Mouse (Mus musculus): ENCODE data around the gene Arl13b. TPM values are rescaled to one million over a fixed set of nuclear protein-coding genes. Genes with fewer than 3 reads are reported as not detected.

Gene Arl13b
- polyA plus RNA-seq, 1 experiment from 2014 or later, result 19.8 TPM

DNA sequence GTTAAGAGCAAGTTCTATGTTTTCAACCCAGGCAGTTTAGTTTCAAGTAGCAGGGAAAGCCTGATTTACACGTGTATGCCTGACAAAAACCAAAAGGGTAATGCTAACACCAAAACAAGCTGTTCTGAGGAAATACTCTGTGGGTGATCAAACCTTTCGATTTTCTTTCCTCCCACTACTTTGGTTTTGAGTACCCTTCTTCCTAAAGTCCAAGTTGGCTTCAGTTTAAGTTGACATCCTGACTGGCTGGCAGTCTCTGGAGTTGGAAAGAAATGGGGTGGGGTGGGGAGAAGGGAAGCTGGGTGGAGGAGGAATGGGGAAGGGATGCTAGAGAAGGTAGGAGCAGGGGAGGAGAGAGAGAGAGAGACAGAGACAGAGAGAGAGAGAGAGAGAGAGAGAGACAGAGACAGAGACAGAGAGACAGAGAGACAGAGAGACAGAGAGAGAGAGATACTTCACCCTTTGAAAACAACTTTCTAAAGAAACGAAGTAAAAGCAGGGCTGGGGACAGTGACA, 6.8 kb upstream of the Arl13b start:
- H3K9ac ChIP-seq (replicated peaks), result peak overlapping the region; percentile 60
- H3K27ac ChIP-seq (replicated peaks), result no peak overlapping the region
- no peaks in the 10 kb centered on the region for H3K36me3 ChIP-seq
- H3K27me3 ChIP-seq, result no peaks in the 10 kb centered on the region
- H3K4me1 ChIP-seq, result peaks cover 4% of the 10 kb centered on the region; the same call in 1 of the 2 replicates
- H3K4me2 ChIP-seq (replicated peaks), result peak overlapping the region; percentile 70
- no peaks in the 10 kb centered on the region for H3K9me3 ChIP-seq
- H3K4me3 ChIP-seq, result peak overlapping the region; percentile 49
- ATAC-seq (replicated peaks), result no peak
- WGBS, result 17% methylated on average over 3 of the region's 3 CpGs

DNA sequence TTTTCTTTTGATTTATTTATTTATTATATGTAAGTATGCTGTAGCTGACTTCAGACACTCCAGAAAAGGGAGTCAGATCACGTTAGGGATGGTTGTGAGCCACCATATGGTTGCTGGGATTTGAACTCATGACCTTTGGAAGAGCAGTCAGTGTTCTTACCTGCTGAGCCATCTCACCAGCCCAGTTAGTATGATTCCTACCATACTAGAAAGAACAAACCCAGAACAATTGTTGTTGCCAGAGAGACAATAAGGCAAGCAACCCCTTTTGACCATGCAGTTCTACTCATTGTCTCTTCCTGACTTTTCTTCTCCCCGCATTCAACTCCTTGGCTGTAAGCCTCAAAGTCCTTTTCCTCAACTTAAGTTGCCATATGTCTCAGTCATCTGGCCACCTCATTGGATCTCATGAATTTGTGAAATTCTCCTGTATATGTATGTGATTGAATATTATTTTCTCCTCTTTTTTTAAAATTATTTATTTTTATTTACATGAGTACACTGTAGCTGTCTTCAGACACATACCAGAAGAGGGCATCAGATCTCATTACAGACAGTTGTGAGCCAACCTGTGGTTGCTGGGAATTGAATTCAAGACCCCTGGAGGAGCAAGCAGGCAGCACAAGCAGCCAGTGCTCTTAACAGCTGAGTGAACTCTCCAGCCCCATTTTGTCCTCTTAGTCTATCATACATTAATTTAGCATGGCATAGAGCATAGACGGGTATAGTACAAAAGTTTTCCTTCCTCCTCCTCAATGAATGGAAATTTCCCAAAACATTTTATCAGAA, 5.8 kb upstream of the Arl13b start:
- H3K4me1 ChIP-seq, result peaks cover 4% of the 10 kb centered on the region; the same call in 1 of the 2 replicates
- no peaks in the 10 kb centered on the region for H3K27me3 ChIP-seq
- ATAC-seq (replicated peaks), result no peak
- no peak overlapping the region for H3K4me3 ChIP-seq
- H3K4me2 ChIP-seq (replicated peaks), result no peak overlapping the region
- no peak overlapping the region for H3K9ac ChIP-seq (replicated peaks)
- no peak overlapping the region for H3K27ac ChIP-seq (replicated peaks)
- WGBS, result 85% methylated on average over 3 of the region's 3 CpGs
- no peaks in the 10 kb centered on the region for H3K9me3 ChIP-seq
- H3K36me3 ChIP-seq, result no peaks in the 10 kb centered on the region

DNA sequence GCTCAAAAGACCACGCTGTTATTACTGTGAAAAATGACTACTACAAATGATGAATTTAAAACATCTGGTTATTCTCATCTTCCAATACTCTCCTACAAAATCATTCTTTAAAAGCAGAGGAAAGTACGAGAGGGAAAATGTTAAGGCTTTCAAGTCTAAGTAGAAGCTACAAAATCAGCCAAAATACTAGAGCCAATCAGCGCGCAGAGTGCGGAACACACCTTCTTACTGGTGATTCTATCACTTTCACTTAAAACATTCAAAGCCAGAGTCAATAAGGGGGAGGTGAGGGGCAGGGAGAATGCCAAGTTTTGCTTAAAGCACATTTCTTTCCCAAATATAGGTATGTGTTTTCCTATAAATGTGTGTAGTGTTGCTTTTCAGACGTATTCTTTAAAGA, 1.5 kb downstream of the Arl13b start:
- peak overlapping the region; percentile 66 for H3K4me2 ChIP-seq (replicated peaks)
- peak overlapping the region; percentile 68 for H3K4me3 ChIP-seq
- no peaks in the 10 kb centered on the region for H3K27me3 ChIP-seq
- ATAC-seq (replicated peaks), result no peak
- H3K4me1 ChIP-seq, result peaks cover 28% of the 10 kb centered on the region
- no peak overlapping the region for H3K9ac ChIP-seq (replicated peaks)
- H3K36me3 ChIP-seq, result no peaks in the 10 kb centered on the region
- no peak overlapping the region for H3K27ac ChIP-seq (replicated peaks)
- H3K9me3 ChIP-seq, result no peaks in the 10 kb centered on the region
- 92% methylated on average over 6 of the region's 6 CpGs for WGBS

DNA sequence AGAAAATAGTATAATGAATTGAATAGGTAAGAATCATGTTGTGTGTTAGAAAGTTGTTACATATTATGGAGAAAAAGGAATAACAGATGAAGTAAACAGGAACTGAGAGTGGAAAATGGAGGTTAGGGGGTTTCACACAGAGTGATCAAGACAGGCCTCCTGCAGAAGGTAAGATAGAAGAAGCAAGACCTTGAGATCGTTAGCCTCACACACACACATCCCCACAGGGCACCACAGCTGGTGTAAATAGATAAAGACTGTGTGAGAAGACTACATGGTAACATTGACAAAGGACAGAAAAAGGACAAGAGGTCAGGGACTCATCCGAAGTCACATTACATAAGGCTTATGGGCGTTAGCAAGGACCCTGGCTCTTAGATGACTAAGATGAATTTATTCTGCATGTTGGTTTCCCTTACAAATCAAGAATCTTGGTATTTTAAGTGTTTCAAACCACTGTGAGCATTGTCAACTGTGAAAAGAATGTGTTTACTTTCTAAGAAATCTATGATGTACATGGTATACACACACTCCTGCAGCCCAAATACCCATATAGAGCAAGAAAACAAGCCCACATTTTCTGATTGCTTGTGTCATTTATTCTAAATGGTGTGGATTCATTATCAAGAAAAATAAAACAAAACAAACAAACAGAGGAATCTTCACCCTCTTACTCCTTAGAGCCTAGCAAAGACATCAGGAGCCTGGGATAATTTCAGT, 12.7 kb downstream of the Arl13b start:
- H3K4me1 ChIP-seq, result no peaks in the 10 kb centered on the region
- no peaks in the 10 kb centered on the region for H3K9me3 ChIP-seq
- H3K4me3 ChIP-seq, result no peak overlapping the region
- no peak for ATAC-seq (replicated peaks)
- WGBS, result 63% methylated on average over 3 of the region's 3 CpGs
- no peaks in the 10 kb centered on the region for H3K36me3 ChIP-seq
- no peak overlapping the region for H3K9ac ChIP-seq (replicated peaks)
- no peak overlapping the region for H3K27ac ChIP-seq (replicated peaks)
- no peaks in the 10 kb centered on the region for H3K27me3 ChIP-seq
- no peak overlapping the region for H3K4me2 ChIP-seq (replicated peaks)

DNA sequence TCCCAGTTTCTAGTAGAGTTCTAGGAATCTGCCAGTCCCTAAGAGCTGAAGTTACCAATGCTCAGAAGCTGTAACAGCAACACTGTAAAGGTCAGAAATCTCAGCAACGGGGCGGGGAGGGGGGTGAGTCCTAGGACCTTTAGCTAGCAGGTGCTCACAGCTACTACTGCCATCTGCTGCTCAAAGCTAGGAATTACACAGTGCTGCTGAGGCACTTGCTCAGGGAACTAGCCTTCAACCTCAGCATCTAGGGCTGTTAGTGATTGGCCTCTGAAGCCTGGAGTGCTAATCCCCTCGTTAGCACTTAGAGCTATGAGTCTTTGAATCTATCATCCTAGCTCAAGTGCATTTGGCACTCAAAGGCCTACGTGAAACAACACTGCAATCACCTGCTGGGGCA, 14.4 kb downstream of the Arl13b start:
- Histone ChIP-seq H3K27ac (replicated peaks) (no peak overlapping the region), H3K4me2 (replicated peaks) (no peak overlapping the region), H3K36me3 (no peaks in the 10 kb centered on the region), H3K9me3 (no peaks in the 10 kb centered on the region), H3K4me1 (no peaks in the 10 kb centered on the region), H3K27me3 (no peaks in the 10 kb centered on the region), H3K4me3 (no peak overlapping the region), H3K9ac (replicated peaks) (no peak overlapping the region)
- peak; percentile 41; the same call in 1 of the 2 replicates for ATAC-seq (replicated peaks)
- 11% methylated on average over 4 of the region's 4 CpGs for WGBS

DNA sequence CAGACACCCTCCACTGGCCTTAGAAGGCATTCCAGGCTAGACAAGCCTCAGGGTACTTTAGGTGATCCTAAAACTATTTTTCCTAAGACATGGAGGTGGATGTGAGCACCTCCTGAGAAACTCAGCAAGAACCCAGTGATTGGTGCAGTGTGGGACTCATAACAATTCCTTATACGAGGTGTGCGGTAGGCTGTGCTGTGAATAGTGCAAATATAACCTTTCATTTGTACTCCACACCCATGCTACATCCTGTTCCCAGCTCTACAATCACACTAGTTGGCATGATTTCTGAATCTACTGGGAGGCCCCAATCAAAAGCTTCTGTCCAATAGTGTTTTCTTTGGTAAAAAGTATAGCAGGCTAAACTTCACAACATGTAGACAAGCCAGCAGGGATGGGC, 14.8 kb downstream of the Arl13b start:
- ATAC-seq (replicated peaks), result no peak
- Histone ChIP-seq H3K27ac (replicated peaks) (no peak overlapping the region), H3K4me2 (replicated peaks) (no peak overlapping the region), H3K4me1 (no peaks in the 10 kb centered on the region), H3K27me3 (no peaks in the 10 kb centered on the region), H3K36me3 (no peaks in the 10 kb centered on the region), H3K9ac (replicated peaks) (no peak overlapping the region), H3K9me3 (no peaks in the 10 kb centered on the region), H3K4me3 (no peak overlapping the region)
- WGBS, result 90% methylated on average over 2 of the region's 2 CpGs

DNA sequence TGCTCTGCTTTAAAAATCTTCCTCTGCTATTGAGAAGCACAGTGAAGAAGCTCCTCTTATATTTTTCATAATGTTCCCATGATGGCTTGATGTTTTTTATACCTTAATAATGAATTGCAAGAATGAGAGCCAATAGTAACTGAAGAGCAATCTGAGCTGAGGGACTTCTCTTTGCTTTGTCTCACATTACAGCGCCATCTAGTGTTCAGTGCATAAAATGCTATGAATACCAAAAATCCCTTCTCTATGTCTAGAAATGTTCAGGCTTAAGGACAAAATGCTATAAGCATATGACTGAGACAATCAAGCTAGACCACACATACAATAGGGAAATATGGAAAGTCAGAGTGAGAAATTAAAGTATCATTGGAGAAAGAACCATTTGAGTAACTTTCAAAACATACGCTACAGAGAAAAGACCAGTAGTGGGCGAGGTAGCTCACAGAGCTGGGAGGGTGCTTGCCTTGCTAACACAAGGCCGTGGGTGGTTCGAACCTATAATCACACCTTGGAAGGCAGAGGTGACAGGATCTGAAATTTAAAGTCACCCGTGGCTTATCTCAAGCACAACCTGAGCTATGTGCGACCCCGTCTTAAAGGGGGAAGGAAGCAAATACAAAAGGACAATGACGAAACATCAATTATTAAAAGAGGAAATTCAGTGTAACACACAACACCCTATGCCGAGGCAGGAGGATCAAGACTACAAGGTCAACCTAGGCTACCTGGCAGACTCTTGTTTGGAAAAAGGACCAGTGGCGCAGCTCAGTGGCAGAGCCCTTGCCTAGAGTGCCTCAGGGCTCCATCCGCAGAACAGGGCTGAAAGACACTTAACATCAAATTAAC, 20.5 kb downstream of the Arl13b start:
- peak; percentile 38; the same call in 1 of the 2 replicates for ATAC-seq (replicated peaks)
- WGBS, result 77% methylated on average over 12 of the region's 12 CpGs

DNA sequence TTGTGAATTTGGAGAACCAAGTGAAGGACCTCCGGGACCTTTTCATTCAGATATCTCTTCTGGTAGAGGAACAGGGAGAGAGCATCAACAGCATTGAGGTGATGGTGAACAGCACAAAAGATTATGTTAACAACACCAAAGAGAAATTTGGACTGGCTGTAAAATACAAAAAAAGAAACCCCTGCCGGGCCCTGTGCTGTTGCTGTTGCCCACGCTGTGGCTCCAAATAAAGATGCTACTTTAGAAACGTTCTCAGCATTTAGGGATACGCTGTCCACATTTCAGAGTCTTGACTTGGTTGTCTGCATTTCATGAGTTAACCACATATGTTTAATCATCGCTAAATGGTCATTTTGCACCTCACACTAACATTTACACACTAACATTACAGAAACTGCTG, 24.4 kb downstream of the Arl13b start:
- no peaks in the 10 kb centered on the region for H3K36me3 ChIP-seq
- 97% methylated on average over 6 of the region's 6 CpGs for WGBS
- H3K9ac ChIP-seq (replicated peaks), result no peak overlapping the region
- no peaks in the 10 kb centered on the region for H3K9me3 ChIP-seq
- ATAC-seq (replicated peaks), result no peak
- H3K4me1 ChIP-seq, result no peaks in the 10 kb centered on the region
- no peak overlapping the region for H3K27ac ChIP-seq (replicated peaks)
- no peak overlapping the region for H3K4me2 ChIP-seq (replicated peaks)
- H3K27me3 ChIP-seq, result no peaks in the 10 kb centered on the region
- H3K4me3 ChIP-seq, result no peak overlapping the region

More for the DNA sequence above, 20.5 kb downstream of the Arl13b start:
- no peak overlapping the region for H3K9ac ChIP-seq (replicated peaks)
- no peak overlapping the region for H3K4me2 ChIP-seq (replicated peaks)
- no peaks in the 10 kb centered on the region for H3K4me1 ChIP-seq
- no peaks in the 10 kb centered on the region for H3K9me3 ChIP-seq
- no peak overlapping the region for H3K4me3 ChIP-seq
- H3K27ac ChIP-seq (replicated peaks), result no peak overlapping the region
- H3K27me3 ChIP-seq, result no peaks in the 10 kb centered on the region
- no peaks in the 10 kb centered on the region for H3K36me3 ChIP-seq

DNA sequence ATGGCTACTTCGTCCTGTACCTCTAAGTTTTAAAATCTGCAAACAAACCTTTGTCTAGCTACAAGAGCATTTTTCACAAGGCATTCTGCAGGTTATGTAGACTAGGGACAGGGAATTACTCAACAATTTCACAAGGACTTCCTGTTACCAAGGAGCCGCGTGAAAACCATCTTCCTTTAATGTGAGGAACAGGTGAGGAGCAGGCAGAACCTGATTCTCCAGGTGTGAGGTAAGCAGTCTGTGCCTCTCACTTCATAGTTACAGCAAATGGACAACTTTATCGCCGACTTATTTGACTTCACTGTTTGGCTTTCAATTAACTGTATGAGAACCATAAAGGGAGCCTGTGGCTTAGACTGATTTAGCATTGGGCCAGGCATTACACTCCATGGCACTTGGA, 32.3 kb downstream of the Arl13b start, which contains the start of gene Stx19:
Stx19 (plus strand) TSS at position 186 of the 400 bp plus-strand sequence.
- WGBS, result 95% methylated on average over 5 of the region's 5 CpGs
- Histone ChIP-seq H3K4me3 (no peak within 1 kb of the TSS), H3K4me2 (replicated peaks) (no peak within 1 kb of the TSS)

DNA sequence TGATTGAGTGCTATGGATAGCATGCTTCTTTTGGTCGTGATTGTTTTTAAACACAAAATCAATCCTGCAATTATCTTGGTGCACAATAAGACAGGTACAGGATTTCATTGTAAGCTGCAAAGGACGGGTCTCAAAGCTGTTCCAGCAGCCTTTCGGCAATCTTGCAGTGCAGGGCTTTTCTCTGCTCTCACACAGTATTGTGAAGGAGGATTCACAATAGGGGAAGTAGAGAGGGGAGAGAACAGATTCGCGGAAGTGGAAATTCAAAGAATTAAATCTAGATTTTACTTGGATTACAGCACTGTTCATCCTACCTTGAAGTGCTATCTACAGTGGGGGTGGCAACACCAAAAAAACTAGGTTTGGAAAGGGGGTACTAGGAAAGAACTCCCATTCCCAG, 33.0 kb downstream of the Arl13b start:
- no peak overlapping the region for H3K4me2 ChIP-seq (replicated peaks)
- no peaks in the 10 kb centered on the region for H3K4me1 ChIP-seq
- no peaks in the 10 kb centered on the region for H3K36me3 ChIP-seq
- H3K27me3 ChIP-seq, result no peaks in the 10 kb centered on the region
- no peaks in the 10 kb centered on the region for H3K9me3 ChIP-seq
- no peak for ATAC-seq (replicated peaks)
- H3K27ac ChIP-seq (replicated peaks), result no peak overlapping the region
- WGBS, result 72% methylated on average over 5 of the region's 5 CpGs
- no peak overlapping the region for H3K4me3 ChIP-seq
- H3K9ac ChIP-seq (replicated peaks), result no peak overlapping the region

More for the DNA sequence above, 32.3 kb downstream of the Arl13b start, which contains the start of gene Stx19:
- no peaks in the 10 kb centered on the region for H3K27me3 ChIP-seq
- no peak within 1 kb of the TSS for H3K9ac ChIP-seq (replicated peaks)
- no peaks in the 10 kb centered on the region for H3K4me1 ChIP-seq
- no peak for ATAC-seq (replicated peaks)
- no peaks in the 10 kb centered on the region for H3K9me3 ChIP-seq
- H3K27ac ChIP-seq (replicated peaks), result no peak within 1 kb of the TSS
- H3K36me3 ChIP-seq, result no peaks in the 10 kb centered on the region

DNA sequence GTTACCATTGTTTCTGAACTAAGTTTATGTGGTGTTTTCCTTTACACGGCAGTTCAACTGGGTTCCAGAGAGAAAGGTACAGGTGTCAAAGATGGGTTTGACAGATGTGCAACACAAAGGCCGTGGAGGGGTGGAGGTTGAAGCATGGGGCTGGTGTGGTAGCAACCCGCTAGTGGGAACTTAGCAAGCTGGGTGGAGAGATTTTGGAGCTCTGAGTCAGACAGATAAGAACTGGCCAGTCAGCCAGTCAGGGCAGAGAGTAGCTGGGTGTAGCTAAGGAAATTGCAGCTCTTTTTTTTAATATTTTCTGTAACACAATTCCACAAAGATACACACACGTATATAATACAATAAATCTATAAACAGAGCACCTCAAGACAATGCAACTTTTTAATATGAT, 36.0 kb downstream of the Arl13b start:
- no peak for ATAC-seq (replicated peaks)
- WGBS, result 91% methylated on average over 4 of the region's 4 CpGs
- Histone ChIP-seq H3K9ac (replicated peaks) (no peak overlapping the region), H3K27me3 (no peaks in the 10 kb centered on the region), H3K4me2 (replicated peaks) (no peak overlapping the region), H3K4me3 (no peak overlapping the region), H3K36me3 (no peaks in the 10 kb centered on the region), H3K27ac (replicated peaks) (no peak overlapping the region), H3K9me3 (no peaks in the 10 kb centered on the region), H3K4me1 (no peaks in the 10 kb centered on the region)

Measured in forebrain, embryonic 15.5 days (tissue).